Mouse (Mus musculus): ENCODE measurements around the gene Msh4. TPM values are rescaled to one million over a fixed set of nuclear protein-coding genes. Genes with fewer than 3 reads are reported as not detected.

The Msh4 gene
- polyA plus RNA-seq, 1 experiment from 2014 or later, result 0.03 TPM

- CTCF ChIA-PET, result interaction anchor here (0.7 to 1.2 kb wide), 3 partner anchors 10 to 72 kb away, joined by 3 read pairs; partner anchors contain the start of gene Rabggtb
- ATAC-seq, result no peak
- no peaks in the 10 kb centered on the region for H3K27me3 ChIP-seq
- POLR2A ChIA-PET, result interaction anchor here (0.7 to 2.1 kb wide), 4 partner anchors 8 to 757 kb away, joined by 3 to 7 read pairs (median 4); partner anchors contain the start of gene Rabggtb
- no peak for DNase-seq (ENCODE audit: low read depth, low spot score)
- no peak for TF ChIP-seq CTCF (IDR thresholded peaks at IDR 0.05)
- in situ Hi-C loops (cut with MboI; ENCODE audit: low pct_unique_long_range_greater_than_20kb), result no loop called here
Observed at GRCm38 (mm10) chr3:153937116-153937810, 31.3 kb upstream of the Msh4 start.

- in situ Hi-C loops (cut with MboI; ENCODE audit: low pct_unique_long_range_greater_than_20kb), result no loop called here
- ChIA-PET CTCF (interaction anchor here (1.4 to 1.5 kb wide), 2 partner anchors 14 to 32 kb away, joined by 4 to 5 read pairs; no protein-coding TSS in a partner anchor), POLR2A (interaction anchor here (2.1 kb wide), 1 partner anchor 22 kb away, joined by 7 read pairs; the partner anchor contains the start of gene Rabggtb)
- DNase-seq (ENCODE audit: low read depth, low spot score), result no peak
- no peaks in the 10 kb centered on the region for H3K27me3 ChIP-seq
- no peak for TF ChIP-seq CTCF (IDR thresholded peaks at IDR 0.05)
- no peak for ATAC-seq
Observed at GRCm38 (mm10) chr3:153935878-153936277, 29.9 kb upstream of the Msh4 start.

- no peak for ATAC-seq
- CTCF ChIA-PET, result interaction anchor here (1.0 kb wide), 1 partner anchor 27 kb away, joined by 3 read pairs; no protein-coding TSS in a partner anchor
- in situ Hi-C loops (cut with MboI; ENCODE audit: low pct_unique_long_range_greater_than_20kb), result no loop called here
Observed at GRCm38 (mm10) chr3:153932461-153932860, 26.5 kb upstream of the Msh4 start.

GRCm38 (mm10) chr3:153929526-153929925, 23.6 kb upstream of the Msh4 start:
- ChIA-PET CTCF (interaction anchor here (1.0 to 2.4 kb wide), 3 partner anchors 11 to 21 kb away, joined by 3 to 8 read pairs (median 4); no protein-coding TSS in a partner anchor), POLR2A (interaction anchor here (0.8 to 1.3 kb wide), 2 partner anchors 8 to 17 kb away, joined by 4 to 5 read pairs; partner anchors contain the start of gene Rabggtb)
- DNase-seq (ENCODE audit: low read depth, low spot score) (no peak), ATAC-seq (no peak)
- in situ Hi-C loops (cut with MboI; ENCODE audit: low pct_unique_long_range_greater_than_20kb), result no loop called here
- H3K27me3 ChIP-seq, result no peaks in the 10 kb centered on the region
- TF ChIP-seq CTCF (IDR thresholded peaks at IDR 0.05), result no peak

More at GRCm38 (mm10) chr3:153932461-153932860, 26.5 kb upstream of the Msh4 start:
- H3K27me3 ChIP-seq, result no peaks in the 10 kb centered on the region
- POLR2A ChIA-PET, result no interaction called here
- DNase-seq (ENCODE audit: low read depth, low spot score), result no peak
- TF ChIP-seq CTCF (IDR thresholded peaks at IDR 0.05), result no peak

GRCm38 (mm10) chr3:153926333-153926732, 20.4 kb upstream of the Msh4 start:
- TF ChIP-seq CTCF (IDR thresholded peaks at IDR 0.05), result no peak
- no peak for DNase-seq (ENCODE audit: low read depth, low spot score)
- ATAC-seq, result no peak
- in situ Hi-C loops (cut with MboI; ENCODE audit: low pct_unique_long_range_greater_than_20kb), result no loop called here
- no peaks in the 10 kb centered on the region for H3K27me3 ChIP-seq
- POLR2A ChIA-PET, result interaction anchor here (0.9 kb wide), 1 partner anchor 14 kb away, joined by 4 read pairs; no protein-coding TSS in a partner anchor
- CTCF ChIA-PET, result no interaction called here

GRCm38 (mm10) chr3:153921147-153921910, 15.4 kb upstream of the Msh4 start:
- DNase-seq (ENCODE audit: low read depth, low spot score), result no peak
- no peak for TF ChIP-seq CTCF (IDR thresholded peaks at IDR 0.05)
- no peak for ATAC-seq
- CTCF ChIA-PET, result interaction anchor here (1.1 to 2.5 kb wide), 3 partner anchors 13 to 20 kb away, joined by 3 to 6 read pairs (median 4); no protein-coding TSS in a partner anchor
- H3K27me3 ChIP-seq, result no peaks in the 10 kb centered on the region
- POLR2A ChIA-PET, result no interaction called here
- in situ Hi-C loops (cut with MboI; ENCODE audit: low pct_unique_long_range_greater_than_20kb), result loop anchor here (25.0 kb wide), 2 partner anchors 1166 to 1559 kb away; partner anchors contain the start of genes Fpgt and Lrriq3

DNA sequence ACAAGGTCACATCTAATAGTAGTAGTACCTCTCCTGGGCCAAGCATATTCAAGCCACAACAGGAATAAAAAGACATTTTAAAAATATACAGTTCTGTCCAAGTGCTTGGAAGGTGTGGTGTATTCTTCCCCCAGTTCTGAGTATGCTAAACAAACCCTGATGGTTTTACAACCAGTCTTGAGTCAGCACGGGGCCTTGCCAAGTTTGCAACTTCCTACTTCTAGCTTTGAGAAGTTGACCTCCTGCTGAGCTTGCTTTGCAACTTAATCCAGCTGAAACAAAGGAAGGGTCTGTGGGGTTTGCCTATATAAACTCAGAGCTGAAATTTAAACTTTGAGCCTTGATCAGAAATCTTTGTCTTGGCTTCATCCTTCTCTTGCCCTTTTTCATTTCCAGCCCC, 11.3 kb upstream of the Msh4 start:
- peak; percentile 62 for DNase-seq (ENCODE audit: low read depth, low spot score)
- H3K27me3 ChIP-seq, result no peaks in the 10 kb centered on the region
- in situ Hi-C loops (cut with MboI; ENCODE audit: low pct_unique_long_range_greater_than_20kb), result loop anchor here (25.0 kb wide), 2 partner anchors 1170 to 1555 kb away; partner anchors contain the start of genes Fpgt and Lrriq3

GRCm38 (mm10) chr3:153913510-153914243, 7.7 kb upstream of the Msh4 start:
- DNase-seq (ENCODE audit: low read depth, low spot score), result no peak
- POLR2A ChIA-PET, result interaction anchor here (0.5 to 1.9 kb wide), 5 partner anchors 22 to 1572 kb away, joined by 3 to 7 read pairs (median 4); partner anchors contain the start of gene Acadm
- CTCF ChIA-PET, result interaction anchor here (0.8 to 1.6 kb wide), 6 partner anchors 9 to 34 kb away, joined by 3 to 5 read pairs (median 3); no protein-coding TSS in a partner anchor
- no peaks in the 10 kb centered on the region for H3K27me3 ChIP-seq
- TF ChIP-seq CTCF (IDR thresholded peaks at IDR 0.05), result no peak
- in situ Hi-C loops (cut with MboI; ENCODE audit: low pct_unique_long_range_greater_than_20kb), result loop anchor here (25.0 kb wide), 2 partner anchors 1174 to 1551 kb away; partner anchors contain the start of genes Fpgt and Lrriq3
- ATAC-seq, result no peak

More for the DNA sequence above, 11.3 kb upstream of the Msh4 start:
- POLR2A ChIA-PET, result interaction anchor here (0.6 kb wide), 1 partner anchor 45 kb away, joined by 3 read pairs; no protein-coding TSS in a partner anchor
- TF ChIP-seq CTCF (IDR thresholded peaks at IDR 0.05), result no peak
- CTCF ChIA-PET, result interaction anchor here (1.1 to 4.6 kb wide), 2 partner anchors 12 to 25 kb away, joined by 3 to 12 read pairs; no protein-coding TSS in a partner anchor
- peak; percentile 23 for ATAC-seq
